Mouse (Mus musculus): ENCODE measurements around the gene Cpa5.

- TF ChIP-seq TCF12 (IDR thresholded peaks at IDR 0.05; ENCODE audit: insufficient read depth, poor library complexity, severe bottlenecking) (no peak), USF1 (IDR thresholded peaks at IDR 0.05; ENCODE audit: low read depth) (no peak), POLR2A (IDR thresholded peaks at IDR 0.05; ENCODE audit: insufficient read length, low read depth) (no peak), POLR2AphosphoS2 (IDR thresholded peaks at IDR 0.05; ENCODE audit: insufficient read length, low read depth) (no peak), REST (IDR thresholded peaks at IDR 0.05; ENCODE audit: insufficient read depth, insufficient read length) (no peak), E2F4 (IDR thresholded peaks at IDR 0.05; ENCODE audit: insufficient read depth) (no peak), TCF3 (IDR thresholded peaks at IDR 0.05; ENCODE audit: insufficient read length, low read depth) (no peak), MYOD1 (IDR thresholded peaks at IDR 0.05; ENCODE audit: control insufficient read depth in 1 of 3, insufficient read length in 2 of 3, low read depth in 2 of 3) (no peak), MAX (IDR thresholded peaks at IDR 0.05; ENCODE audit: low read depth) (no peak), MYOG (IDR thresholded peaks at IDR 0.05; ENCODE audit: control insufficient read depth in 1 of 3, insufficient read depth in 1 of 3, insufficient read length in 2 of 3, low read depth in 2 of 3) (no peak), CEBPB (IDR thresholded peaks at IDR 0.05; ENCODE audit: insufficient read depth, poor library complexity, severe bottlenecking) (no peak), SRF (IDR thresholded peaks at IDR 0.05; ENCODE audit: control insufficient read depth, insufficient read length, low read depth) (no peak)
These were observed 33.1 kb downstream of the Cpa5 start for GRCm38 (mm10) chr6:30643694-30644460.
